Mouse (Mus musculus): Measurements from ENCODE around the gene Mx1. TPM values are rescaled to one million over a fixed set of nuclear protein-coding genes. Genes with fewer than 3 reads are reported as not detected.

Gene Mx1
- polyA plus RNA-seq, 1 experiment from 2014 or later, result 0.67 TPM

DNA sequence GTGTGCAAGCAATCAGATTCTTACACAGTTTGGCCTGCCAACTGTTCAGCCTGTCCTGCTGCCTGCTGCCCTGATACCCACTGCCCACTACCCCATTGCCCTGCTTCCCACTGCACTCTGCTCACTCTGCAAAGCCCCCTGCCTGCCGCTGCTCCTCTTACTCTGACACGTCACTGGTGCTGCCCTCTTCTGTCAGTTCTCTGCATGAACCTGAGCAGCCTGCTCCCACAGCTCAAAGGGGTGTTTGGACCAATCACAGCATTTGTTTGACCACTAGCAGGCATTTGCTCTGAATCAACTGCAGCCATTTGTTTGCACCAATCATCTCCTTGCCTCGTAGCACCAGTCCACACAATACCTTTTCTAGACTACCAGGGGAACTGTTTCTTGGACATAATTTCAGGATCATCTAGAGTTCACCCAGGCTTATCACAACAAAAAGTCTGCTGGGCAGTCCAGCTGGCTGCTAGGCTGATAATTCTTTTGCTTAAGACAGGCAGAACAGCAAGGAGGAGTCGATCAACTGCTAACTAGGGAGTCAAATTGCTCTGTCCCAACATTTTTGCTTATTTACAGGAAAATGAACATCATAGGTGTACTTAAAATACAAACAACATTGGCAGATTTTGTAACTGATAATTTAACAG is 44.7 kb downstream of the Mx1 start:
- no peak overlapping the region for H3K27ac ChIP-seq
- peaks cover 7% of the 10 kb centered on the region; the same call in 1 of the 2 replicates for H3K4me1 ChIP-seq (replicated peaks)
- H3K36me3 ChIP-seq, result no peaks in the 10 kb centered on the region
- 4% methylated on average over 4 of the region's 4 CpGs for WGBS (ENCODE audit: insufficient replicate concordance)
- no peak overlapping the region for H3K9ac ChIP-seq
- H3K4me2 ChIP-seq, result no peak overlapping the region
- ATAC-seq (ENCODE audit: low read depth) (peak; percentile 43), DNase-seq (peak; percentile 4)
- no peaks in the 10 kb centered on the region for H3K9me3 ChIP-seq (replicated peaks)
- no peaks in the 10 kb centered on the region for H3K27me3 ChIP-seq
- no peak overlapping the region for H3K4me3 ChIP-seq (replicated peaks)

DNA sequence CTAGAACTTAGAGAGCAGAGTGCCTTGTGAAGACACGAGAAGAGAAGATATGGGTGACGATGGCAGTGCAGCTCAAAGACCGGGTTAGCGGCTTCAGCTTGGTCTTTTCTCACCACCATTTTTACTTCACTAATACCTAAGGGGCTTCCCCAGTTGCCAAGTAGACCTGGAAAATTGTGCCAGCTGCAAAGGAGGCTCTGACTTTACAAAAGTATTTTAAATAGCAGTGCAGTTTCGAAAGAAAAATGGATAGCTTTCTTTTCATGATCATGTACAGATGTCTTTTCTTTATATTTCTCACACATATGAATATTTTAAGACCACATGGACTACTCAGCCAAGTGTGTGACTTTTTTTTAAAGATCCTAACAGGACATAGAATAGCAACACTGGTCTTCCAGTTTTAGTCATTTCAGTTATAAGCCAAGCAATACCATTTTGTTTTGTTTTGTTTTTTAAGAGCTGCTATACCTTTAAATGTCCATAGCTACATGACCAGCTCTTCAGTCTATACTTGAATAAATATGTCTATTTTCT is 57.2 kb downstream of the Mx1 start:
- H3K9me3 ChIP-seq (replicated peaks), result no peaks in the 10 kb centered on the region
- ATAC-seq (ENCODE audit: low read depth) (no peak), DNase-seq (no peak)
- no peak overlapping the region for H3K27ac ChIP-seq
- H3K4me1 ChIP-seq (replicated peaks), result no peaks in the 10 kb centered on the region
- H3K27me3 ChIP-seq, result no peaks in the 10 kb centered on the region
- no peaks in the 10 kb centered on the region for H3K36me3 ChIP-seq
- H3K9ac ChIP-seq, result no peak overlapping the region
- H3K4me3 ChIP-seq (replicated peaks), result no peak overlapping the region
- 71% methylated on average over 5 of the region's 5 CpGs for WGBS (ENCODE audit: insufficient replicate concordance)
- H3K4me2 ChIP-seq, result no peak overlapping the region

DNA sequence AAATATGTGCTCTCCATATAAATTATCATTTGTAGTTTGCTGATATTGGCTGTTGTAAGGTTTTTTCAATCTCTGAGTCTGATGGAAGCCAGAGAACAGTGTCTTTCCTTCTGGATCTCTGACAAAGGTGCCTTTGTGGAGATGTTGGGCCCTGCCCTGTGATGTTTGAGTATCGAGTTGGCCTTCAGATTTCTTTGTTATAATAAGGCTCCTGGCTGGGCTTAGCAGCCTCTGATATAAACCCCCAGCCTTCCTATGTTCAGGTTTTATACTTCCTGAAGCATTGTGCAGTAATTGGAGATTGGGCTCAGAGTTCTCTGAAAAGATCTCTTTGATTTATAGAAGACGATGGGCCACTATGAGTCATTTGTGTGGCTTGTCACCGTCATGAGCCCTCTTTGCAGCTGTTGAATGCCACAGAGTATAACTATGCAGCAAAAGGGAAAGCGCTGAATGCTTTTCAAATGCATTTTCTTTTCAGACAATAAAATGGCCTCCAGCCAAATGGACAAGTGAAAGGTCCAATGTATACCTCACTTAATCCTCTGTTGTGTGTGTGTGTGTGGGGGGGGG is 60.4 kb downstream of the Mx1 start:
- ATAC-seq (ENCODE audit: low read depth) (no peak), DNase-seq (no peak)
- WGBS (ENCODE audit: insufficient replicate concordance), result 63% methylated on average over 4 of the region's 4 CpGs
- Histone ChIP-seq H3K9me3 (replicated peaks) (no peaks in the 10 kb centered on the region), H3K4me2 (no peak overlapping the region), H3K4me1 (replicated peaks) (no peaks in the 10 kb centered on the region), H3K27ac (no peak overlapping the region), H3K36me3 (no peaks in the 10 kb centered on the region), H3K27me3 (no peaks in the 10 kb centered on the region), H3K4me3 (replicated peaks) (no peak overlapping the region), H3K9ac (no peak overlapping the region)

DNA sequence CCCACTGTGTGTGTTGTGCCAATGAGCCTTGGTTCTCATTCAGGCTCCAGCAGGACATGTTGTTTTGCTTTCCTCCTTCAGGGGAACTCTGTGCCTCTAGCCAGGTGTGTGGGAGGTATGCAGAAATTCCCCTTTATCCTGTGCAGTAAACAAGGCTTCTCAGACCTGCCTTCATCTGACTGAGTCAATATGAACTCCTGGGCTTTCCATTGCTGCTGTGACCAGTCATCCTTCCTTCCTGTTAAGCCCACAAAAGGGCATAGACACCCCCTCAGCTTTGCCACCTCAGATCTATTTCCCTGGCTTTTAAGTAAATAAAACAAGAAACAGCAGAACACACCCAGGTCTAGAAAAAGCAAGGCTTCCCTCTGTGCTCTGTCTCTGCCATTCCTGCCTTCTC is 61.0 kb downstream of the Mx1 start:
- no peak overlapping the region for H3K27ac ChIP-seq
- no peak overlapping the region for H3K4me3 ChIP-seq (replicated peaks)
- no peaks in the 10 kb centered on the region for H3K4me1 ChIP-seq (replicated peaks)
- no peaks in the 10 kb centered on the region for H3K27me3 ChIP-seq
- ATAC-seq (ENCODE audit: low read depth) (no peak), DNase-seq (no peak)
- H3K4me2 ChIP-seq, result no peak overlapping the region
- no peaks in the 10 kb centered on the region for H3K36me3 ChIP-seq
- H3K9me3 ChIP-seq (replicated peaks), result no peaks in the 10 kb centered on the region
- no peak overlapping the region for H3K9ac ChIP-seq

DNA sequence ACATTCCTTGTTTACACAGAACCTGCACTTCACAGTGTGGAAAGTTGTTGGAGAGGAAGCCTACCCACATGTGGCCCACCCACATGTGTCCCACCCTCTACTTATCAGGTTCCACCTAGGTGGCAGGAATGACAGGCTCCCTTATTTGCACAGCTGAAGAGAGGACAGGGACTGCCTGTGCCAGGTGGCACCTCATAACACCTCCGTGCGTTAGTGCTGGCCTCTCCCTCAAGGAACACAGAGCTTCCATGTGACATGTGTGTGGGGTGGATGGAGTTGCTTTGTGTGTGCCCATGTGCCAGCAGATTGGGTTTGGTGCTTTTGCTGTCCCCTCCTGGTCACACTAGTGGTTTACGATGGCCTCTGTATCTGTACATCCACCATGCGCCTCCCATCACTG is 62.7 kb downstream of the Mx1 start:
- 76% methylated on average over 4 of the region's 4 CpGs for WGBS (ENCODE audit: insufficient replicate concordance)
- no peak overlapping the region for H3K4me2 ChIP-seq
- ATAC-seq (ENCODE audit: low read depth) (no peak), DNase-seq (no peak)
- no peak overlapping the region for H3K27ac ChIP-seq
- no peak overlapping the region for H3K9ac ChIP-seq
- H3K9me3 ChIP-seq (replicated peaks), result no peaks in the 10 kb centered on the region
- no peaks in the 10 kb centered on the region for H3K36me3 ChIP-seq
- no peaks in the 10 kb centered on the region for H3K27me3 ChIP-seq
- no peaks in the 10 kb centered on the region for H3K4me1 ChIP-seq (replicated peaks)
- H3K4me3 ChIP-seq (replicated peaks), result no peak overlapping the region

DNA sequence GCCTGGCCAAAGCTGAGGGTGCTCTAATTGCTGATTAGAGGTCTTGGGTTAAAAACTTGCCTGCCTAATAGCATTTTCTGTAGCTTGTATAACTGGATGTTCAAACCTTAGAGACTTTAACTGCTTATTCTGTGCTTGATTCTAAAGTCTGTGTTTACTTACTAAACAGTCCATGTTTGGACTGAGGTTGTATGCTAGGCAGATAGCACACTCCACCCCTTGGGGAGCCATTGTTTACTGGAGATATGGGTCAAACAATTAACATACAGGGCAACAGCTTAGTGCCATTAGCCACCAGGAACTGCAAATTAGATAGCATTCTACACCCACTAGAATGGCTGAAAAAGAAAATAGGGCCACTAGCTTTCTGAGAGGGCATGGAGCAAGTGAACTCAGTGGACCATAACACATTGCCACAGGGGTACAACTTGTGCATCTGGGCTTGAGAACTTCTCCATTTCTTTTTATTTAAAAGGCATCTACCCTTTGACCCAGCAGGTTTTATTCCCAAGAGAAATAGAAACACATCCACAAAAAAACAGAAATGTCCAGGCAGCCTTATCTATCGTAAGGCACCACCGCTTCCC is 64.7 kb downstream of the Mx1 start:
- no peak overlapping the region for H3K4me2 ChIP-seq
- no peaks in the 10 kb centered on the region for H3K4me1 ChIP-seq (replicated peaks)
- no peak overlapping the region for H3K4me3 ChIP-seq (replicated peaks)
- 61% methylated on average over 2 of the region's 2 CpGs for WGBS (ENCODE audit: insufficient replicate concordance)
- H3K27me3 ChIP-seq, result no peaks in the 10 kb centered on the region
- DNase-seq (no peak), ATAC-seq (ENCODE audit: low read depth) (no peak)
- no peak overlapping the region for H3K9ac ChIP-seq
- H3K27ac ChIP-seq, result no peak overlapping the region
- no peaks in the 10 kb centered on the region for H3K9me3 ChIP-seq (replicated peaks)
- no peaks in the 10 kb centered on the region for H3K36me3 ChIP-seq

Other genes with a start within 250 kb of the Mx1 start
- 3.6 and 6.2 TPM in 2 replicates for gene Bace2, start 106.2 kb downstream of the Mx1 start, polyA plus RNA-seq (2015; fragmentation: Nextera tagmentation; extraction: Ambion mirVana)
- gene Fam3b, start 51.9 kb upstream of the Mx1 start, polyA plus RNA-seq (2015; fragmentation: Nextera tagmentation; extraction: Ambion mirVana), result 0.17 TPM in 1 of 2 replicates, not detected in the other
- gene Tmprss2, start 148.3 kb upstream of the Mx1 start, polyA plus RNA-seq (2015; fragmentation: Nextera tagmentation; extraction: Ambion mirVana), result 2.5 and 3.3 TPM in 2 replicates

All from liver, embryonic 13.5 days (tissue).